Mouse (Mus musculus) R1 (cell line): ENCODE results near the gene Ifna6.
"Not testable (repeated sequence)": the region's sequence is repeated elsewhere in the genome, so short reads cannot be mapped to it uniquely, and the experiment has no call there.

Experiments
- DNase-seq: peaks from one replicate; pipeline ENCODE4 v3.0.0-alpha.2; 2018; ENCODE audit warnings: low read depth, low spot score

Gene Ifna6

DNA sequence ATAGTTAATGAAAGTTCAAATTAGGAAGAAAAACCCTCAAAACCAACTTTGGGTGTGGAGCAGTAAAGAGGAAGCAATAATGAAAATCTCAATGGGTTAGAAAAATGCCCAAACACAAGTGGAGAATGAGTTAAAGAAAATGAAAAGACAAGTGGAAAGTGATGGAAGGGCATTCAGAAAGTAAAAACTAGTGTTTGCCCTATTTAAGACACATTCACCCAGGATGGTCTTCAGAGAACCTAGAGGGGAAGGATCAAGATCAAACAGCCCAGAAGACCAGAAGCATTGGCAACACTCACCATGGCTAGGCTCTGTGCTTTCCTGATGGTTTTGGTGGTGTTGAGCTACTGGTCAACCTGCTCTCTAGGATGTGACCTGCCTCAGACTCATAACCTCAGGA, at the start of gene Ifna6:
TSS of gene Ifna6 (plus strand) at position 301 of the 400 bp plus-strand sequence.
- DNase-seq: not testable (repeated sequence)

DNA sequence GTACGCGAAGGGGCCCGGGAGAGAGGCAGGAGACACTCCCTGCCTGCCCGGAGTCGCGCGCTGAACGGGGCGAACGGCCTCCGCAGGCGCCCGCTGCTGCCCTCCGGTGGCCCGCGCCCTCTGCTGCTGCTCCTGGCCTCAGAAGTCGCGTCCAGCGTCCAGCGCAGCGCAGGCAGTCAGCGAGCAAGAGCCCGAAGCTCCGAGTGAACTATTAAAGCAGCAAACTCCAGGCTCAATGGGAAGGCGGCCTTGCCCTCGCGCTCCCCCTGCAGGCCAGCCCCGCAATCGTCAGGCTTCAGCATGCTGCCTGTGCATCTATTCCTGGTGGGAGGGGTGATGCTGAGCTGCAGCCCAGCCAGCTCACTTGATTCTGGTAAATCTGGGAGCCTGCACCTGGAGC, 47.7 kb upstream of the Ifna6 start, which contains the start of gene Gm13272:
TSS of gene Gm13272 (plus strand) at position 301 of the 400 bp plus-strand sequence.
- not testable (repeated sequence) for DNase-seq

DNA sequence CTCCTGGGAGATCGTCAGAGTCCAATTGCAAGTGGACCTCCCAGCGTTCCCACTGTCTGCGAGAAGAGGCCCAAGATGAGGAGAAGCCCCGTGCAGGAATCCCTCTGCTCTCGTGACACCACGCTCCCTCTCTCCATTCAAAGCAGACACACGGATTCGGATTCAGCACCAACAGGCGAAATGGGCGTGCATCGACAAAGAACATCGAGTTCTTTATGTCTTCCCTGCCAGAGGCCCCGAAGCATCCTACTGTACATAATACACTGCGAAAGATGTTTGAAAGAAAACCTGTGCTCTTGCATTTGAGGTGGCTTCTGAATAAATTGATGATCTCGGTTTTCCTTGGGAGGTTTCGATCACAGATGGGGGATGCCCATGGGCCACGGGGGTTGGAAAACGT, 46.9 kb upstream of the Ifna6 start:
- not testable (repeated sequence) for DNase-seq

DNA sequence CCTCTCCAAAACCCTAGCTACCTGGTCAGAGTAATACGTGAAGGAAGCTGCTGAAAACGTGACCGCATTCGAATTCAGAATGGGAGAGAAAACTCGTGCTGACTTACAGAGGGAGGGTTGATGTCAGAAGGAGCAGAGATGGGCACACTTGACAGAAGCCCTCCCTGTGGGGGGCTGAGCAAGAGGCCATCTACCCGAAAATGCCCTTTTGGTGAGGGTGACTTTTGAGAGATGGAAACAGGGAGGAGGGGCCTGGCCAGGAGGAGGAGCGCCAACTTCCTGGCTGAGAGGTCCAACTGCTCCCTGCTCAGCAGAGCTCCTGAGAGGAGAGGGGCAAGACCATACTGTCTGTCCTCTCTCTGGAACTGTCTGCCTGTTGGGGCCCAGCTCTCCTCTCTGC, 45.4 kb upstream of the Ifna6 start, which contains the start of gene Ifnz:
TSS of gene Ifnz (plus strand) at position 301 of the 400 bp plus-strand sequence.
- DNase-seq: not testable (repeated sequence)

DNA sequence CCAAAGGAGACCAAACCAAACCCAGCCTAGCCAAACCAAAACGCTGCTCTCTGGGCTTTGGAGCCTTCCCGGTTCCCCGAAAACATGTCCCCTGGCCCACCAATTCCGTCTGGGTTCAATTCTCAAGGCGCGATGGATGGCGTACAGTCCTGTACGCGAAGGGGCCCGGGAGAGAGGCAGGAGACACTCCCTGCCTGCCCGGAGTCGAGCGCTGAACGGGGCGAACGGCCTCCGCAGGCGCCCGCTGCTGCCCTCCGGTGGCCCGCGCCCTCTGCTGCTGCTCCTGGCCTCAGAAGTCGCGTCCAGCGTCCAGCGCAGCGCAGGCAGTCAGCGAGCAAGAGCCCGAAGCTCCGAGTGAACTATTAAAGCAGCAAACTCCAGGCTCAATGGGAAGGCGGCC, 44.9 kb upstream of the Ifna6 start:
- not testable (repeated sequence) for DNase-seq

DNA sequence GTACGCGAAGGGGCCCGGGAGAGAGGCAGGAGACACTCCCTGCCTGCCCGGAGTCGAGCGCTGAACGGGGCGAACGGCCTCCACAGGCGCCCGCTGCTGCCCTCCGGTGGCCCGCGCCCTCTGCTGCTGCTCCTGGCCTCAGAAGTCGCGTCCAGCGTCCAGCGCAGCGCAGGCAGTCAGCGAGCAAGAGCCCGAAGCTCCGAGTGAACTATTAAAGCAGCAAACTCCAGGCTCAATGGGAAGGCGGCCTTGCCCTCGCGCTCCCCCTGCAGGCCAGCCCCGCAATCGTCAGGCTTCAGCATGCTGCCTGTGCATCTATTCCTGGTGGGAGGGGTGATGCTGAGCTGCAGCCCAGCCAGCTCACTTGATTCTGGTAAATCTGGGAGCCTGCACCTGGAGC, 41.8 kb upstream of the Ifna6 start, which contains the start of gene Gm13276:
TSS of gene Gm13276 (plus strand) at position 301 of the 400 bp plus-strand sequence.
- not testable (repeated sequence) for DNase-seq

DNA sequence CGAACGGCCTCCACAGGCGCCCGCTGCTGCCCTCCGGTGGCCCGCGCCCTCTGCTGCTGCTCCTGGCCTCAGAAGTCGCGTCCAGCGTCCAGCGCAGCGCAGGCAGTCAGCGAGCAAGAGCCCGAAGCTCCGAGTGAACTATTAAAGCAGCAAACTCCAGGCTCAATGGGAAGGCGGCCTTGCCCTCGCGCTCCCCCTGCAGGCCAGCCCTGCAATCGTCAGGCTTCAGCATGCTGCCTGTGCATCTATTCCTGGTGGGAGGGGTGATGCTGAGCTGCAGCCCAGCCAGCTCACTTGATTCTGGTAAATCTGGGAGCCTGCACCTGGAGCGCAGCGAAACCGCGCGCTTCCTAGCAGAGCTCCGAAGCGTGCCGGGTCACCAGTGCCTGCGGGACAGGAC, 38.8 kb upstream of the Ifna6 start, which contains the start of gene Gm13277:
TSS of gene Gm13277 (plus strand) at position 231 of the 400 bp plus-strand sequence.
- not testable (repeated sequence) for DNase-seq

DNA sequence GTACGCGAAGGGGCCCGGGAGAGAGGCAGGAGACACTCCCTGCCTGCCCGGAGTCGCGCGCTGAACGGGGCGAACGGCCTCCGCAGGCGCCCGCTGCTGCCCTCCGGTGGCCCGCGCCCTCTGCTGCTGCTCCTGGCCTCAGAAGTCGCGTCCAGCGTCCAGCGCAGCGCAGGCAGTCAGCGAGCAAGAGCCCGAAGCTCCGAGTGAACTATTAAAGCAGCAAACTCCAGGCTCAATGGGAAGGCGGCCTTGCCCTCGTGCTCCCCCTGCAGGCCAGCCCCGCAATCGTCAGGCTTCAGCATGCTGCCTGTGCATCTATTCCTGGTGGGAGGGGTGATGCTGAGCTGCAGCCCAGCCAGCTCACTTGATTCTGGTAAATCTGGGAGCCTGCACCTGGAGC, 36.0 kb upstream of the Ifna6 start, which contains the start of gene Gm13278:
TSS of gene Gm13278 (plus strand) at position 301 of the 400 bp plus-strand sequence.
- not testable (repeated sequence) for DNase-seq

DNA sequence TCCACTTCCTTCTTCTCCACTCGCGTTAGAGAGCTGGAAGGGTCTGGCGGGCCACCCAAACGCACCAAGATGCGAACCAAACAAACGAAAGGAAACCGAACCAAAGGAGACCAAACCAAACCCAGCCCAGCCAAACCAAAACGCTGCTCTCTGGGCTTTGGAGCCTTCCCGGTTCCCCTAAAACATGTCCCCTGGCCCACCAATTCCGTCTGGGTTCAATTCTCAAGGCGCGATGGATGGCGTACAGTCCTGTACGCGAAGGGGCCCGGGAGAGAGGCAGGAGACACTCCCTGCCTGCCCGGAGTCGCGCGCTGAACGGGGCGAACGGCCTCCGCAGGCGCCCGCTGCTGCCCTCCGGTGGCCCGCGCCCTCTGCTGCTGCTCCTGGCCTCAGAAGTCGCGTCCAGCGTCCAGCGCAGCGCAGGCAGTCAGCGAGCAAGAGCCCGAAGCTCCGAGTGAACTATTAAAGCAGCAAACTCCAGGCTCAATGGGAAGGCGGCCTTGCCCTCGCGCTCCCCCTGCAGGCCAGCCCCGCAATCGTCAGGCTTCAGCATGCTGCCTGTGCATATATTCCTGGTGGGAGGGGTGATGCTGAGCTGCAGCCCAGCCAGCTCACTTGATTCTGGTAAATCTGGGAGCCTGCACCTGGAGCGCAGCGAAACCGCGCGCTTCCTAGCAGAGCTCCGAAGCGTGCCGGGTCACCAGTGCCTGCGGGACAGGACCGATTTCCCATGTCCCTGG, 33.1 kb upstream of the Ifna6 start, which contains the start of gene Gm13275:
TSS of gene Gm13275 (plus strand) at position 552 of the 740 bp plus-strand sequence.
- not testable (repeated sequence) for DNase-seq

DNA sequence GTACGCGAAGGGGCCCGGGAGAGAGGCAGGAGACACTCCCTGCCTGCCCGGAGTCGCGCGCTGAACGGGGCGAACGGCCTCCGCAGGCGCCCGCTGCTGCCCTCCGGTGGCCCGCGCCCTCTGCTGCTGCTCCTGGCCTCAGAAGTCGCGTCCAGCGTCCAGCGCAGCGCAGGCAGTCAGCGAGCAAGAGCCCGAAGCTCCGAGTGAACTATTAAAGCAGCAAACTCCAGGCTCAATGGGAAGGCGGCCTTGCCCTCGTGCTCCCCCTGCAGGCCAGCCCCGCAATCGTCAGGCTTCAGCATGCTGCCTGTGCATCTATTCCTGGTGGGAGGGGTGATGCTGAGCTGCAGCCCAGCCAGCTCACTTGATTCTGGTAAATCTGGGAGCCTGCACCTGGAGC, 30.1 kb upstream of the Ifna6 start, which contains the start of gene Gm13279:
TSS of gene Gm13279 (plus strand) at position 301 of the 400 bp plus-strand sequence.
- DNase-seq: not testable (repeated sequence)

DNA sequence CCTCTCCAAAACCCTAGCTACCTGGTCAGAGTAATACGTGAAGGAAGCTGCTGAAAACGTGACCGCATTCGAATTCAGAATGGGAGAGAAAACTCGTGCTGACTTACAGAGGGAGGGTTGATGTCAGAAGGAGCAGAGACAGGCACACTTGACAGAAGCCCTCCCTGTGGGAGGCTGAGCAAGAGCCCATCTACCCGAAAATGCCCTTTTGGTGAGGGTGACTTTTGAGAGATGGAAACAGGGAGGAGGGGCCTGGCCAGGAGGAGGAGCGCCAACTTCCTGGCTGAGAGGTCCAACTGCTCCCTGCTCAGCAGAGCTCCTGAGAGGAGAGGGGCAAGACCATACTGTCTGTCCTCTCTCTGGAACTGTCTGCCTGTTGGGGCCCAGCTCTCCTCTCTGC, 27.9 kb upstream of the Ifna6 start, which contains the start of gene Gm13285:
TSS of gene Gm13285 (plus strand) at position 301 of the 400 bp plus-strand sequence.
- DNase-seq: not testable (repeated sequence)

DNA sequence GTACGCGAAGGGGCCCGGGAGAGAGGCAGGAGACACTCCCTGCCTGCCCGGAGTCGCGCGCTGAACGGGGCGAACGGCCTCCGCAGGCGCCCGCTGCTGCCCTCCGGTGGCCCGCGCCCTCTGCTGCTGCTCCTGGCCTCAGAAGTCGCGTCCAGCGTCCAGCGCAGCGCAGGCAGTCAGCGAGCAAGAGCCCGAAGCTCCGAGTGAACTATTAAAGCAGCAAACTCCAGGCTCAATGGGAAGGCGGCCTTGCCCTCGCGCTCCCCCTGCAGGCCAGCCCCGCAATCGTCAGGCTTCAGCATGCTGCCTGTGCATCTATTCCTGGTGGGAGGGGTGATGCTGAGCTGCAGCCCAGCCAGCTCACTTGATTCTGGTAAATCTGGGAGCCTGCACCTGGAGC, 24.3 kb upstream of the Ifna6 start, which contains the start of gene Gm13287:
TSS of gene Gm13287 (plus strand) at position 301 of the 400 bp plus-strand sequence.
- DNase-seq: not testable (repeated sequence)

DNA sequence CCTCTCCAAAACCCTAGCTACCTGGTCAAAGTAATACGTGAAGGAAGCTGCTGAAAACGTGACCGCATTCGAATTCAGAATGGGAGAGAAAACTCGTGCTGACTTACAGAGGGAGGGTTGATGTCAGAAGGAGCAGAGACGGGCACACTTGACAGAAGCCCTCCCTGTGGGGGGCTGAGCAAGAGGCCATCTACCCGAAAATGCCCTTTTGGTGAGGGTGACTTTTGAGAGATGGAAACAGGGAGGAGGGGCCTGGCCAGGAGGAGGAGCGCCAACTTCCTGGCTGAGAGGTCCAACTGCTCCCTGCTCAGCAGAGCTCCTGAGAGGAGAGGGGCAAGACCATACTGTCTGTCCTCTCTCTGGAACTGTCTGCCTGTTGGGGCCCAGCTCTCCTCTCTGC, 22.0 kb upstream of the Ifna6 start, which contains the start of gene Gm13288:
TSS of gene Gm13288 (plus strand) at position 301 of the 400 bp plus-strand sequence.
- not testable (repeated sequence) for DNase-seq

DNA sequence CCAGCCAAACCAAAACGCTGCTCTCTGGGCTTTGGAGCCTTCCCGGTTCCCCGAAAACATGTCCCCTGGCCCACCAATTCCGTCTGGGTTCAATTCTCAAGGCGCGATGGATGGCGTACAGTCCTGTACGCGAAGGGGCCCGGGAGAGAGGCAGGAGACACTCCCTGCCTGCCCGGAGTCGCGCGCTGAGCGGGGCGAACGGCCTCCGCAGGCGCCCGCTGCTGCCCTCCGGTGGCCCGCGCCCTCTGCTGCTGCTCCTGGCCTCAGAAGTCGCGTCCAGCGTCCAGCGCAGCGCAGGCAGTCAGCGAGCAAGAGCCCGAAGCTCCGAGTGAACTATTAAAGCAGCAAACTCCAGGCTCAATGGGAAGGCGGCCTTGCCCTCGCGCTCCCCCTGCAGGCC, 21.5 kb upstream of the Ifna6 start:
- DNase-seq: not testable (repeated sequence)

DNA sequence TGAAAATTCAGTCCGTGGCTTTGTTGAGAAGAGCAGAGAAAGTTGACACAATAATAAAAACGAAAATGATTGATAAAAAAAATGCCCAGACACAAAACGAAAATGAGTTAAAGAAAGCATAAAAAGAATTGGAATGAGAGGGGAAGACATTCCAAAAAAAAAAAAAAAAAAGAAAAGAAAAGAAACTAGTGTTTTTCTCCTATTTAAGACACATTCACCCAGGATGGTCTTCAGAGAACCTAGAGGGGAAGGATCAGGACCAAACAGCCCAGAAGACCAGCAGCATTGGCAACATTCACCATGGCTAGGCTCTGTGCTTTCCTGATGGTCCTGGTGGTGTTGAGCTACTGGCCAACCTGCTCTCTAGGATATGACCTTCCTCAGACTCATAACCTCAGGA, 11.3 kb upstream of the Ifna6 start, which contains the start of gene Ifna7:
TSS of gene Ifna7 (plus strand) at position 301 of the 400 bp plus-strand sequence.
- no peak for DNase-seq

DNA sequence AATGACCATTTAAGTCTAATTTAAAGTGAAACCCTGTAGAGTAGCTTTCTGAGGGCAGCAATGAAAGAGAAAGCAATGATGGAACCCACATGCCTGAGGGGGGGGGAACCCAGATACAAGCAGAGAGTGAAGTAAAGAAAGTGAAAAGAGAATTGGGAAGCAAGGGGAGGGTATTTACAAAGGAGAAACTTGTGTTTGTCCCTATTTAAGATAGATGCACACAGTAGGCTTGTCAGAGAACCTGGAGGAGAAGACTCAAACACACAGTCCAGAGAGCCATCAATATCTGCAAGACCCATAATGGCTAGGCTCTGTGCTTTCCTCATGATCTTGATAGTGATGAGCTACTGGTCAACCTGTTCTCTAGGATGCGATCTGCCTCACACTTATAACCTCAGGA, 7.6 kb upstream of the Ifna6 start, which contains the start of gene Ifna11:
TSS of gene Ifna11 (plus strand) at position 301 of the 400 bp plus-strand sequence.
- DNase-seq: no peak

DNA sequence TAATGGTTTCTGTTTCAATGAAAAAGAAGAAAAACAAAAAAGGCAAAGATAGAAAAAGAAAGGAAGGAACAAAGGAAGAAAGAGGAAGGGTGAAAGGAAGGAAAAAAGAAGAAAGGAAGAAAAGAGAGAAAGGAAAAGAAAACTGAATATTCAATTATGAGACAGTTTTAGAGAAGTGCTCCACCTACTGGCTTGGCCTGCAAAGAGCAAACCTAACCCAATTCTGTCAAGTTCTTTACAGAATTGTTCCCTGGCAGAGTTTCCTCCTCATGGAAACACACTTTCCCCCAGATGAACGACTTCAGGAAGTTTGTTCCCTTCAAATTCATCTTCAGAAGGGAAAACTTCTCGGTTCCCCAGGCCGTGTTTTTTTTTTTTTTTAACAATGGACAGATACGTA, 4.2 kb upstream of the Ifna6 start:
- no peak for DNase-seq

DNA sequence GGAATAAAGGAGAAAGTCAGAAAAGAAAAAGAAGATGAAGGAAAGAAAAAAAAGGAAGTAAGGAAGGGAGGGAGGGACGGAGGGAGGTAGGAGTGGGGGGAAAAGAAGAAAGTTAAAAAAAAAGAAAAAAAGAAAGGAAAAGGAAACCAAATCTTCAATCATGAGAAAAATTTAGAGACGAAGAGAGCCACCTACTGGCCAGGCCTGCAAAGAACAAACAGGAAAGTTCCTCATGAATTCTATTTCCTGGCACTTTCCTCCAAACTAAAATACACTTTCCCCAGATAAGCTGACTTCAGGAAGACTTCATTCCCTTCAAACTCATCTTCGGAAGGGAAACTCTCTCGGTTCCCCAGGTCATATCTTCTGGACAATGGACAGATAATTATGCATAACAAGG, 3.3 kb downstream of the Ifna6 start:
- DNase-seq: peak; percentile 26

DNA sequence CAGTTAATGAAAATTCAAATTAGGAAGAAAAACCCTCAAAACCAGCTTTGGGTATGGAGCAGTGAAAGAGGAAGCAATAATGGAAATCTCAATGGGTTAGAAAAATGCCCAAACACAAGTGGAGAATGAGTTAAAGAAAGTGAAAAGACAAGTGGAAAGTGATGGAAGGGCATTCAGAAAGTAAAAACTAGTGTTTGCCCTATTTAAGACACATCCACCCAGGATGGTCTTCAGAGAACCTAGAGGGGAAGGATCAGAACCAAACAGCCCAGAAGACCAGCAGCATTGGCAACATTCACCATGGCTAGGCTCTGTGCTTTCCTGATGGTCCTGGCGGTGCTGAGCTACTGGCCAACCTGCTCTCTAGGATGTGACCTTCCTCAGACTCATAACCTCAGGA, 8.0 kb downstream of the Ifna6 start, which contains the start of gene Ifna5:
TSS of gene Ifna5 (plus strand) at position 301 of the 400 bp plus-strand sequence.
- DNase-seq: not testable (repeated sequence)

DNA sequence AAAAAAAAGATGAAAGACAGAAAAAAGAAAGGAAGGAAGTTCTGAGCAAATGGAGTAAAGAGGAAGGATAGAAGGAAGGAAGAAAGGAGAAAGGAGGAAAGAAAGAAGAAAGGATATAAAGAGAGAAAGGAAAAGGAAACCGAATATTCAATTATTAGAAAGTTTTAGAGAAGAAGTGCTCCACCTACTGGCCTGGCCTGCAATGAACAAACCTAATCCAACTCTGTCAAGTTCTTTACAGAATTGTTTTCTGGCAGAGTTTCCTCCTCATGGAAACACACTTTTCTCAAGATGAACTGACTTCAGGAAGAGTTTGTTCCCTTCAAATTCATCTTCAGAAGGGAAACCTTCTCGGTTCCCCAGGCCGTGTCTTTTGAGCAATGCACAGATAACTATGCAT, 11.6 kb downstream of the Ifna6 start:
- no peak for DNase-seq

DNA sequence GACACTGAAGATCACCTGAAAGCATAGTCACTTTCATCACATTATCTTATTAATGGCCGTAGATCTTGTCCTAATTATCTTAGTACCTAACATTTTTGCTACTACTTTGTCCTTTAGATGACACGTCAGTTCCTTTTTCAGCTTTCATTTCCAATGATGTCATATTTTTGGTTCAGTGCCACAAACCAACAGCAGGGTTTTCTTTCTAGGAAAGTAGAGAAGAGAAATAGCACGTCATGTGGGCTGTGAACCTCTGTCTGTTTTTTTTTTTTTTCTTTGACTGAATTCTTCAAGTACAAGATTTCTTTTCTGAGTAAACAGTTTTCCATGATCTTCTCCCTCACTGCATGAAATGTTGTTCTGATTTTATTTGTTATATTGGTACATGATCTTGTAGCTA, 12.8 kb downstream of the Ifna6 start:
- DNase-seq: no peak

DNA sequence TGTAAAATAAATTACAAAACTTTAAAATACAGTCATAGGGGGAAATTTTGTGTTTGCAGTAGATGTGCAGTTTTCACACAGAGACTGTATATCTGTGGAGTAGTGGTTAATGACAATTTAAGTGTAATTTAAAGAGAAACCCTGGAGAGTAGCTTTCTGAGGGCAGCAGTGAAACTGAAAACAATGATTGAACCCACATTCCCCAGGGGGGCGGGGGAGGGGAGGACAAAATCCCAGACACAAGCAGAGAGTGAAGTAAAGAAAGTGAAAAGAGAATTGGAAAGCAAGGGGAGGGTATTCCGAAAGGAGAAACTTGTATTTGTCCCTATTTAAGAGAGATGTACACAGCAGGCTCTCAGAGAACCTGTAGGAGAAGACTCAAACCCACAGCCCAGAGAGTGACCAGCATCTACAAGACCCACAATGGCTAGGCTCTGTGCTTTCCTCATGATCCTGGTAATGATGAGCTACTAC, 14.3 kb downstream of the Ifna6 start, which contains the start of gene Ifna4:
TSS of gene Ifna4 (plus strand) at position 424 of the 474 bp plus-strand sequence.
- DNase-seq: no peak
